Mouse (Mus musculus) spleen, adult 2 months (tissue): Measurements from ENCODE around the gene Os9.

Experiments
- CTCF ChIP-seq: fragments of 200-500 bp; IDR thresholded peaks from 2 replicates; pipeline ENCODE4 v1.5.1; 2011; ENCODE audit warnings: mild to moderate bottlenecking, inconsistent platforms; ENCODE audit not compliant: insufficient read depth, insufficient read length, insufficient replicate concordance; ENCODE audit errors: extremely low read depth
- POLR2A ChIP-seq: fragments of 200-500 bp; IDR thresholded peaks from 2 replicates; pipeline ENCODE4 v1.6.1; 2011; ENCODE audit warnings: low read depth, low read length, inconsistent platforms

DNA sequence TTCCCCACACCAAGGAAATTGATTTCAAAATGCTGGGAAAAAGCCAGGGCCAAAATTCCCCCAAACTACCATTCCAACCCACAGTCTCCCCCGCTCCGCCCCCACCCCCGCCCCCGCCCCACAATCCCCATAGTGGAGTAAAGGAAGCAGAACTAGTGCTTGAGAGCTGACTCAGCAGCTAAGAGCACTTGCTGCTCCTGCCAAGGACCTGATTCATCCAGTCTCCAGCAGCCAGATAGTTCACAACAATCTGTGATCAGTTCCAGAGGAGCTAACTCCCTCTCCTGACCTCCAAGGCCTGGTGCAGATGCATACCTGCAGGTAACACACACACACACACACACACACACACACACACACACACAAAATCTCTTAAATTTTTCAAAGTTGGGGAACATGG, 8.5 kb upstream of the Os9 start:
- TF ChIP-seq CTCF (no peak), POLR2A (no peak)
